Mouse (Mus musculus) heart, adult 9 months (tissue): ENCODE measurements around the gene Yipf7.

Source experiments
- DNase-seq, 2 experiments: peaks; one replicate each; pipeline ENCODE4 v3.0.0; 2022; ENCODE audit warnings: low spot score in 2 of 2

The Yipf7 gene

GRCm38 (mm10) chr5:69542489-69542888 lies at the start of gene Yipf7:
TSS of gene Yipf7 (minus strand) at chr5:69542648.
- peak; percentile 24 to 42 for DNase-seq

- DNase-seq: peak; percentile 83 to 91
Measured at GRCm38 (mm10) chr5:69591640-69592461, 49.4 kb upstream of the Yipf7 start, which contains the start of gene Gnpda2. TSS of gene Gnpda2 (minus strand) at chr5:69592340.

GRCm38 (mm10) chr5:69557404-69557935 lies 15.0 kb upstream of the Yipf7 start:
- no peak for DNase-seq

- DNase-seq: peak; percentile 93 to 95
Measured at GRCm38 (mm10) chr5:69556628-69557403, 14.4 kb upstream of the Yipf7 start, which contains the start of gene Guf1. TSS of gene Guf1 (plus strand) at chr5:69556923.

GRCm38 (mm10) chr5:69541680-69542079 lies 768 bp downstream of the Yipf7 start:
- DNase-seq: peak in 1 of 2 experiments; percentile 23

- DNase-seq: no peak
Measured at GRCm38 (mm10) chr5:69523944-69524343, 18.5 kb downstream of the Yipf7 start.

- no peak for DNase-seq
Measured at GRCm38 (mm10) chr5:69522064-69522463, 20.4 kb downstream of the Yipf7 start.

GRCm38 (mm10) chr5:69520661-69521278 lies 21.7 kb downstream of the Yipf7 start:
- DNase-seq: no peak

- no peak for DNase-seq
Measured at GRCm38 (mm10) chr5:69512203-69512602, 30.2 kb downstream of the Yipf7 start.

- DNase-seq: no peak
Measured at GRCm38 (mm10) chr5:69511631-69512030, 30.8 kb downstream of the Yipf7 start.

GRCm38 (mm10) chr5:69507045-69507444 lies 35.4 kb downstream of the Yipf7 start:
- no peak for DNase-seq

- no peak for DNase-seq
Measured at GRCm38 (mm10) chr5:69489046-69489445, 53.4 kb downstream of the Yipf7 start.

- no peak for DNase-seq
Measured at GRCm38 (mm10) chr5:69467520-69467919, 74.9 kb downstream of the Yipf7 start.
